Mouse (Mus musculus): Measurements from ENCODE around the gene C1s1. TPM values are rescaled to one million over a fixed set of nuclear protein-coding genes. Genes with fewer than 3 reads are reported as not detected.

Gene C1s1
- polyA plus RNA-seq (2012; rRNA removed; ENCODE audit: low replicate concordance): 115 and 294 TPM in 2 replicates

GRCm38 (mm10) chr6:124542284-124542683, at the start of gene C1s1:
TSS of gene C1s1 (minus strand) at chr6:124542359.

GRCm38 (mm10) chr6:124570026-124570425, 27.9 kb upstream of the C1s1 start, which contains the start of gene C1rb:
TSS of gene C1rb (plus strand) at chr6:124570294.

GRCm38 (mm10) chr6:124512355-124512836, 29.8 kb downstream of the C1s1 start, which contains the start of gene C1ra:
TSS of gene C1ra (plus strand) at chr6:124512405.

GRCm38 (mm10) chr6:124492842-124493561, 49.2 kb downstream of the C1s1 start, which contains the start of gene C1rl:
TSS of gene C1rl (plus strand) at chr6:124493113.

Other genes with a start within 250 kb of the C1s1 start
- gene Cd163, start 237.7 kb downstream of the C1s1 start, polyA plus RNA-seq (2012; rRNA removed; ENCODE audit: low replicate concordance): 2.6 and 6.1 TPM in 2 replicates
- gene Pex5, start 127.3 kb downstream of the C1s1 start, polyA plus RNA-seq (2012; rRNA removed; ENCODE audit: low replicate concordance): 46.5 and 54.1 TPM in 2 replicates
- gene Clstn3, start 77.6 kb downstream of the C1s1 start, polyA plus RNA-seq (2012; rRNA removed; ENCODE audit: low replicate concordance): 46.9 and 56.5 TPM in 2 replicates
- 6.1 and 7.9 TPM in 2 replicates for gene C1rl, start 49.2 kb downstream of the C1s1 start, polyA plus RNA-seq (2012; rRNA removed; ENCODE audit: low replicate concordance)
- 67.2 and 93.0 TPM in 2 replicates for gene C1ra, start 30.0 kb downstream of the C1s1 start, polyA plus RNA-seq (2012; rRNA removed; ENCODE audit: low replicate concordance)
- 0.19 and 0.26 TPM in 2 replicates for gene C1rb, start 27.9 kb upstream of the C1s1 start, polyA plus RNA-seq (2012; rRNA removed; ENCODE audit: low replicate concordance)
- gene C1s2, start 93.7 kb upstream of the C1s1 start, polyA plus RNA-seq (2012; rRNA removed; ENCODE audit: low replicate concordance): 0.10 and 0.45 TPM in 2 replicates
- gene Lpcat3, start 120.7 kb upstream of the C1s1 start, polyA plus RNA-seq (2012; rRNA removed; ENCODE audit: low replicate concordance): 150 and 207 TPM in 2 replicates
- gene Emg1, start 169.8 kb upstream of the C1s1 start, polyA plus RNA-seq (2012; rRNA removed; ENCODE audit: low replicate concordance): 37.9 and 58.8 TPM in 2 replicates
- 115 and 126 TPM in 2 replicates for gene Phb2, start 170.0 kb upstream of the C1s1 start, polyA plus RNA-seq (2012; rRNA removed; ENCODE audit: low replicate concordance)
- 82.7 and 124 TPM in 2 replicates for gene Ptpn6, start 196.4 kb upstream of the C1s1 start, polyA plus RNA-seq (2012; rRNA removed; ENCODE audit: low replicate concordance)
- 242 and 257 TPM in 2 replicates for gene Grcc10, start 199.0 kb upstream of the C1s1 start, polyA plus RNA-seq (2012; rRNA removed; ENCODE audit: low replicate concordance)
- gene Gm45234, start 213.7 kb upstream of the C1s1 start, polyA plus RNA-seq (2012; rRNA removed; ENCODE audit: low replicate concordance): not detected in 2 replicates
- 25.6 and 59.6 TPM in 2 replicates for gene Atn1, start 214.2 kb upstream of the C1s1 start, polyA plus RNA-seq (2012; rRNA removed; ENCODE audit: low replicate concordance)
- 11.8 and 17.7 TPM in 2 replicates for gene Eno2, start 227.3 kb upstream of the C1s1 start, polyA plus RNA-seq (2012; rRNA removed; ENCODE audit: low replicate concordance)
- gene Lrrc23, start 237.4 kb upstream of the C1s1 start, polyA plus RNA-seq (2012; rRNA removed; ENCODE audit: low replicate concordance): 0.76 and 1.5 TPM in 2 replicates